Mouse (Mus musculus): Measurements from ENCODE around the gene Olfr810. TPM values are rescaled to one million over a fixed set of nuclear protein-coding genes. Genes with fewer than 3 reads are reported as not detected.

Olfr810 gene
- polyA plus RNA-seq, 1 experiment: not detected

GRCm38 (mm10) chr10:129741821-129742220, 52.9 kb downstream of the Olfr810 start, which contains the start of gene Olfr806:
Gene Olfr806, minus strand, starts transcription at chr10:129741921.
- TF ChIP-seq MYOD1 (IDR thresholded peaks at IDR 0.05; ENCODE audit: control insufficient read depth, insufficient read length, low read depth) (no peak), MAX (IDR thresholded peaks at IDR 0.05) (no peak), USF1 (IDR thresholded peaks at IDR 0.05; ENCODE audit: low read depth) (no peak), CEBPB (IDR thresholded peaks at IDR 0.05; ENCODE audit: low read depth) (no peak), FOSL1 (IDR thresholded peaks at IDR 0.05; ENCODE audit: insufficient read depth, low read length, poor library complexity, severe bottlenecking) (no peak), CTCF (IDR thresholded peaks at IDR 0.05; ENCODE audit: control insufficient read depth, insufficient read depth, insufficient read length) (no peak), MYOG (IDR thresholded peaks at IDR 0.05; ENCODE audit: control insufficient read depth, extremely low read depth, insufficient read length) (no peak)
- H3K36me3 ChIP-seq (ENCODE audit: control insufficient read depth, insufficient read depth): no peaks in the 10 kb centered on the region
- H3K27me3 ChIP-seq (ENCODE audit: control insufficient read depth, insufficient read depth, insufficient read length): no peaks in the 10 kb centered on the region

More at GRCm38 (mm10) chr10:129741821-129742220, 52.9 kb downstream of the Olfr810 start, which contains the start of gene Olfr806:
- H3K79me3 ChIP-seq (ENCODE audit: low read depth): no peaks in the 10 kb centered on the region
- no peak within 1 kb of the TSS for H3ac ChIP-seq (ENCODE audit: control insufficient read depth, insufficient read length, low read depth)
- H3K79me2 ChIP-seq (ENCODE audit: control insufficient read depth, insufficient read depth): no peaks in the 10 kb centered on the region
- no peak within 1 kb of the TSS for H3K4me3 ChIP-seq (ENCODE audit: insufficient read depth, poor library complexity, severe bottlenecking)

Other genes with a start within 250 kb of the Olfr810 start
- not detected for gene Olfr794, start 227.3 kb downstream of the Olfr810 start, polyA plus RNA-seq (2012; fragmentation: generic; extraction: Trizol)
- gene Olfr796, start 182.3 kb downstream of the Olfr810 start, polyA plus RNA-seq (2012; fragmentation: generic; extraction: Trizol): not detected
- not detected for gene Olfr798, start 167.0 kb downstream of the Olfr810 start, polyA plus RNA-seq (2012; fragmentation: generic; extraction: Trizol)
- gene Olfr799, start 157.4 kb downstream of the Olfr810 start, polyA plus RNA-seq (2012; fragmentation: generic; extraction: Trizol): not detected
- not detected for gene Olfr800, start 137.2 kb downstream of the Olfr810 start, polyA plus RNA-seq (2012; fragmentation: generic; extraction: Trizol)
- gene Olfr801, start 121.1 kb downstream of the Olfr810 start, polyA plus RNA-seq (2012; fragmentation: generic; extraction: Trizol): not detected
- not detected for gene Olfr802, start 106.7 kb downstream of the Olfr810 start, polyA plus RNA-seq (2012; fragmentation: generic; extraction: Trizol)
- not detected for gene Olfr803, start 100.6 kb downstream of the Olfr810 start, polyA plus RNA-seq (2012; fragmentation: generic; extraction: Trizol)
- not detected for gene Olfr804, start 91.7 kb downstream of the Olfr810 start, polyA plus RNA-seq (2012; fragmentation: generic; extraction: Trizol)
- gene Olfr805, start 65.5 kb downstream of the Olfr810 start, polyA plus RNA-seq (2012; fragmentation: generic; extraction: Trizol): not detected
- gene Olfr806, start 53.0 kb downstream of the Olfr810 start, polyA plus RNA-seq (2012; fragmentation: generic; extraction: Trizol): not detected
- not detected for gene Olfr807, start 37.1 kb downstream of the Olfr810 start, polyA plus RNA-seq (2012; fragmentation: generic; extraction: Trizol)
- gene Olfr808, start 29.4 kb downstream of the Olfr810 start, polyA plus RNA-seq (2012; fragmentation: generic; extraction: Trizol): not detected
- gene Olfr809, start 20.3 kb downstream of the Olfr810 start, polyA plus RNA-seq (2012; fragmentation: generic; extraction: Trizol): not detected
- not detected for gene Olfr811, start 9.5 kb upstream of the Olfr810 start, polyA plus RNA-seq (2012; fragmentation: generic; extraction: Trizol)
- gene Olfr812, start 51.2 kb upstream of the Olfr810 start, polyA plus RNA-seq (2012; fragmentation: generic; extraction: Trizol): not detected
- not detected for gene Olfr813, start 60.5 kb upstream of the Olfr810 start, polyA plus RNA-seq (2012; fragmentation: generic; extraction: Trizol)
- not detected for gene Olfr814, start 84.9 kb upstream of the Olfr810 start, polyA plus RNA-seq (2012; fragmentation: generic; extraction: Trizol)
- not detected for gene Olfr815, start 111.0 kb upstream of the Olfr810 start, polyA plus RNA-seq (2012; fragmentation: generic; extraction: Trizol)
- not detected for gene Olfr816, start 120.7 kb upstream of the Olfr810 start, polyA plus RNA-seq (2012; fragmentation: generic; extraction: Trizol)
- gene Olfr818, start 154.2 kb upstream of the Olfr810 start, polyA plus RNA-seq (2012; fragmentation: generic; extraction: Trizol): not detected
- not detected for gene Olfr819, start 172.3 kb upstream of the Olfr810 start, polyA plus RNA-seq (2012; fragmentation: generic; extraction: Trizol)
- not detected for gene Olfr247, start 181.2 kb upstream of the Olfr810 start, polyA plus RNA-seq (2012; fragmentation: generic; extraction: Trizol)
- gene Gm10310, start 190.1 kb upstream of the Olfr810 start, polyA plus RNA-seq (2012; fragmentation: generic; extraction: Trizol): not detected
- not detected for gene Olfr820, start 217.7 kb upstream of the Olfr810 start, polyA plus RNA-seq (2012; fragmentation: generic; extraction: Trizol)
- gene Olfr821, start 235.4 kb upstream of the Olfr810 start, polyA plus RNA-seq (2012; fragmentation: generic; extraction: Trizol): not detected